Mouse (Mus musculus): ENCODE measurements around the gene Lrp10.

Lrp10 gene

GRCm38 (mm10) chr14:54433941-54434531 lies 29.9 kb upstream of the Lrp10 start:
- no peak for DNase-seq (ENCODE audit: low spot score in 2 of 2)

DNA sequence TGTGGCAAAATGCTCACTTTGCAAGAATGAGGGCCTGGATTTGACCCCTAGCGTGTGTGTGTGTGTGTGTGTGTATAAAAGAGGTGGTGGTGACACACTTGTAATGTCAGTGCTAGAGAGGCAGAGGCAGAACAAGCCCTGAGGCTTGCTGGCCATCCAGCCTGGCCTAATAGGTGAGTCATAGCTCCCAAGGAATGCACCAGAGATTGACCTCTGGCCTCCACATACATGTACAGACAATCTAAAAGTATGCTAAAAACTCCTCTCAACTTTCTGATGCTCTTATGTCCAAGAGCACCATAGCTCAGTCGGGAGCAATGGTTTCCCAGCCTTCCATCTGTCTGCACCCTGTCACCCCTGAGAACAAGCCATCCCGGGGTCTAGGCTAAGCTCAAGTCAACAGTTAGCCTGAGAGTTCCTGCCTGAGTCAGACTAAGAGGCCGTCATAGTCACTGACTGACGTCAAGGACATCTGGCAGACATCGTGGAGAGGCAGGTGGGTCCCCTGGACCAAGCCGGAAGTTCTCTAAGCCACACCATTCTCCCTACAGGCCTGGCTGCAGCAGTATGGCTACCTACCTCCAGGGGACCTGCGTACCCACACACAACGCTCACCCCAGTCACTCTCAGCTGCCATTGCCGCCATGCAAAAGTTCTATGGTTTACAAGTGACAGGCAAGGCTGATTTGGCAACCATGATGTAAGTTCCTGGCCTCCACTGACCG lies 28.6 kb upstream of the Lrp10 start:
- DNase-seq (ENCODE audit: low spot score in 2 of 2), result no peak

- no peak for DNase-seq (ENCODE audit: low spot score in 2 of 2)
Observed at GRCm38 (mm10) chr14:54439155-54439554, 24.8 kb upstream of the Lrp10 start.

- DNase-seq (ENCODE audit: low spot score in 2 of 2), result no peak
Observed at GRCm38 (mm10) chr14:54439610-54440009, 24.3 kb upstream of the Lrp10 start.

- DNase-seq (ENCODE audit: low spot score in 2 of 2), result no peak
Observed at GRCm38 (mm10) chr14:54440538-54440937, 23.4 kb upstream of the Lrp10 start.

GRCm38 (mm10) chr14:54441365-54441764 lies 22.6 kb upstream of the Lrp10 start:
- DNase-seq (ENCODE audit: low spot score in 2 of 2), result no peak

DNA sequence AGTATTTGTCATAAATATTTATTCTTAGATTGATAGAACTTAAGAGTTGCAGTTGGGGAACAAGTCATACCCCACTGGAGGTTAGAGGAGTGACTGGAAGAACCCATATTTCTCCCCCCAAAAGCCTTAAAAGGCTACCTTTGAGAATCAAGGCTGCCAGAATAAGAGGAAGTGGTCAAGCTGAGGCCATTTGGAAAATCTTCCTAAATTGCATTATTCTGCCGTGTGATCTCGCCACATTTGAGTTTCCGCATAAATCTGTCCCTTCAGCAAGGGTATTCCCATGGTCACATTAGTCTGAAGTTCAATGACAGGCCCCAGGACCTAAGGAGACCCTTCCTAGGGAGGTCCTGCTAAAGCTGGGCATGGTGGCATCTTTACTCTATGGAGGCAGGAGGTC lies 21.4 kb upstream of the Lrp10 start:
- no peak for DNase-seq (ENCODE audit: low spot score in 2 of 2)

DNA sequence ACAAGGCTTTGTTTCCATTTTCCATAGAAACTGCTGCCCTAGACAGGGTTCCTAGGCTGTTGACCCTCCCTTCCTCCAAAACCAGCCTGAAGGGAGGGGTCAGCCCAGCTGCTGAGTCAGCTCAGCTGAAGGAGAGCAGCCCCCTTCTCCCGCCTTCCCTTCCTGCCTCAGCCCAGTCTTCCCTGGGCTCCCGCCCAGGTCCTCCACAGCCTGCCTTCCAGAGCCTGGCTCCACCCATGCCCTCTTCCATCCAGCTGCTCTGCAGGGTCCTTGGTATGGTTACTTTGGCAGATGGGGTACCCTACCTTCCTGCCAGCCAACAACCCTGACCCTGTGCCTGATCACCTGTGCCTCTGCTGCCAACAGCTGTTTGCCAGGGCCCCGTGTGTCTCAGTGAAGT lies 20.7 kb upstream of the Lrp10 start:
- DNase-seq (ENCODE audit: low spot score in 2 of 2), result no peak

- DNase-seq (ENCODE audit: low spot score in 2 of 2), result no peak
Observed at GRCm38 (mm10) chr14:54443712-54444618, 20.0 kb upstream of the Lrp10 start.

- DNase-seq (ENCODE audit: low spot score in 2 of 2), result no peak
Observed at GRCm38 (mm10) chr14:54445476-54445875, 18.5 kb upstream of the Lrp10 start.

- DNase-seq (ENCODE audit: low spot score in 2 of 2), result no peak
Observed at GRCm38 (mm10) chr14:54453566-54453965, 10.4 kb upstream of the Lrp10 start.

GRCm38 (mm10) chr14:54454669-54455528 lies 9.0 kb upstream of the Lrp10 start:
- no peak for DNase-seq (ENCODE audit: low spot score in 2 of 2)

DNA sequence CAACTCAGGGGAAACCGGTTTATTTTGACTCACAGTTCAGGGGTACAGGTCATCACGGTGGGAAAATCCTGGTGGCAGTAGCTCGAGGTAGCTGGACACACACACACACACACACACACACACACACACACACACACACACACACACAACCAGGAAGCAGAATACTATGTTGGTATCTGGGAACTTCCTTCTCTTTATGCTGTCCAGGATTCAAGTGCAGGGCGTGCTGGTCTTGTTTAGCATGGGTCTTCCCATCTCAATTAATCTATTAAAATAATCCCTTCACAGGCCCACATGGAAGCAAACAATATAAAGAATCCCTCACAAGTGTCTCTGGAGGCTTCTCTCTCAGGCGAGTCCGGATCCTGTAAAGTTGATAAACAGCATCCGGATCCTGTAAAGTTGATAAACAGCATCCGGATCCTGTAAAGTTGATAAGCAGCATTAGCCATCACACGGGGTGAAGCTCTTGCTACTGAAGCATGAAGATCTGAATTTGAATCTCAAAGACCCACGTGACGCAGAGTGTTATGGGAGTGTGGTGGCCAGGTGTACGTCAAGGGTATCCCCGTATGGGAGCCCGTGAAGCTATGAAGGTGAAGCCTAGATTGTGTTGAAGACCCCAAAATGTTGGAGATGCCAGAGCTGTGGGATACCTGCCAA lies 5.9 kb upstream of the Lrp10 start:
- DNase-seq (ENCODE audit: low spot score in 2 of 2), result no peak

DNA sequence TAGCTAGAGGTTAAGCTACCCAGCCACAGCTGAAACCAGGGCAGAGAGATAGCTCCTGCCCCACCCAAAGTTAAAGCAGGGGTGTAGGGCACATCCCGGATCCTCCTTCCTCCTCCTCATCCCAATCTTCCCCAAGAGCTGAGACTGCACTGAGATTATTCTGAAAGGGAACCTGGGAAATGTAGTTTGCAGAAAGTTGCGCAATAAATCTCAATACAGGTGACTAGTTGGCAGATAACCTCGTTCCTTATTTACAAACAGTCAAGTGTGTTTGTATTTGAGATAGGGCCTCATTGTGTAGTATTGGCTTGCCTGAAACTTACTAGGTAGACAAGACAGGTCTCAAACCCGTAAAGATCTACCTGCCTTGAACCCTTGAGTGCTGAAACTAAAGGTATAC lies 1.8 kb upstream of the Lrp10 start:
- no peak for DNase-seq (ENCODE audit: low spot score in 2 of 2)

DNA sequence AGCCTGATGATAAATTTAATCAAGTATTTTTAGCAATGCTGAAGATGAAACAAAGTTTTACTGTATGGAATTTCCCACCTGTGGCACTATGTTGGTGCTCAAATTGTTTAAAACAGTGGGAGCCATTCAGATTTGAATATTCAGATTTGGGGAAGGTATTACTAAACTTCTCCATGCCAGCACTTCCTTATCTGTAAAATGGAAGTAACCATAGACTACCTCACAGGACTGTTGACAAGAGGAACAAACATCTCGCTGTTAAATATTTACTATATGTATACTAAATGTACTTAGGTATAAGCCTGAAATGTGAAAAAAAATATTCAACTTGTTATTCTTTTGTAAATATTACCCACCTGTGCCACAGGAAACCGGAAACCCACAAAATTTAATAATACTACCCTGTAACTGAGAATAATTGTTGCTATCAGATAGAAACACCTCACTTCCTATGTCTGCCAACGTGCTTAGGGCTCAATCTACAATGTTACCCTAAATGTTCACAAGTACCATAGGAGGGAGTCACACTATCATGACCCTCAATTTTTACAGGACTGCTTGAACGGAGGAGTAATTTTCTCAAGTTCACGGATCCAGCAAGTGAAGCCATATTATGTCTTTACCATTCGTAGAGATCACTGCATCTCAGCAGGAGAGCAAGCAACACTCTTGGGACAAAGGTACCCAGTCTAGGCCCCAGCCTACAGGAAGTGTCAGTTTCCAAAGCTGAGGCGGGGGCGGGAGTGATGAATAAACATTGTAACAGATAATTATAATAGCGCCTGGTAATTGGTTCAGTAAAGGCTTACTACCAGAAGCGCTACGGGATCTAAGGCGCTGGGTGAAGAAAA lies 604 bp upstream of the Lrp10 start:
- DNase-seq (ENCODE audit: low spot score in 2 of 2), result no peak

DNA sequence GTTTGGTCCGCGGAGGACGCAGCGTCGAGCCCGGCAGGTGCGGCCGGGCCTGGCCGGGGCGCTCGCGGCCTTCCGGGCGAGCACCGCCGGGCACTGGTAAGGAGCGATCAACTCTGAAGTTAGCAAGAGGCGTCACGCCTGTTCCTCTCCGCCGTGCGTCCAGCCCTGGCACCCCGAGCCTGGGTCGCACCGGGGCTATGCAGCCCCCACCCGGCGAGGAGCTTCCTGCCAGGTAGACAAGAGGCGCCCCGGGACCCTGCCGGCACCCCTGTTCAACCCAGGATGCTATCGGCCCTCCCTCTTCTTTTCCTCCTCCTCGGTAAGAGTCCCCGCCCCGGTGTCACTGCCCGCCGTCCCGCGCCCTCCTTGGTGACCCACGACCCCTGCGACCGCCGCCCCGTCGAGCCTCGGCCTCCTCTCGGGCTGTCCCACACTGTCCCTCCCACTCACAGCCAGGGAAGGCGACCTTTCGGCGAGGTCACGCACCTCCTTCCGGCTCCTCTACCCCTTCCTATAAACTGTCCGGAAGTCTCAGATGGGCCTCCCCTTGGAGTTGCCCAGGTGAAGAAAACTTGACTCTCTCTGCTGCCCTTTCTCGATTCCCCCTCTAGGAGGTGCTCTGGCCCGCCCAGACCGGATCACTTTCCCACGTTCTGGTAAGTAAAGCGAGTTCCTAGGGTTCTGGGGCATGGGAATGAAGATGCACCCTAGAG lies 512 bp downstream of the Lrp10 start:
- DNase-seq (ENCODE audit: low spot score in 2 of 2), result peak in 1 of 2 experiments; percentile 39

DNA sequence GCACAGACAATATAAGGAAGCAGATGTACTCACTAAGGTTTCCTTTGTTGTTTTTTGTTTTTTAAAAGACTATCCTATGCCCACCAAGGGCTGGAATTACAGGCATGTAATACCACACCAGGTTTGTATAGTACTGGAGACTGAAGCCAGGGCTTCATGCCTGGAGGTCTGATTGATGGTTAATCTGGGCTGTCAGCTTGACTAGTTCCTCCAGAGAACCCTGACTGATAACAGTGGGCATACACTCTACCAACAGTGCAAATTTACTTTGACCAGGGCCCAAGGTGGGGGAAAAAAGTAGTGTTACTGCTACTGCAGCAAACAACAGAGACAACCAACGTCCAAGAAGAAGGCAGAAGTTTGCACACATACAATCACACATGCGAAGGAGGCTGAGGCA lies 7.5 kb downstream of the Lrp10 start:
- no peak for DNase-seq (ENCODE audit: low spot score in 2 of 2)

- DNase-seq (ENCODE audit: low spot score in 2 of 2), result no peak
Observed at GRCm38 (mm10) chr14:54472671-54473070, 8.7 kb downstream of the Lrp10 start.

- DNase-seq (ENCODE audit: low spot score in 2 of 2), result no peak
Observed at GRCm38 (mm10) chr14:54474744-54475143, 10.8 kb downstream of the Lrp10 start.
